Mouse (Mus musculus) gastrocnemius, postnatal 25 days (tissue): ENCODE results near the gene Col6a1. TPM values are rescaled to one million over a fixed set of nuclear protein-coding genes. Genes with fewer than 3 reads are reported as not detected.

Experiments
- DNase-seq: peaks from one replicate; pipeline ENCODE4 v3.0.0; 2022
- total RNA-seq, 2 experiments: library from RNA; stranded (reverse); gene quantifications; 1 replicate in 1 of 2; 2 replicates in 1 of 2; pipeline ENCODE4 v1.2.3; 2021

Col6a1 gene
- total RNA-seq, 2 experiments from 2014 or later: 89.8 to 102 TPM

DNA sequence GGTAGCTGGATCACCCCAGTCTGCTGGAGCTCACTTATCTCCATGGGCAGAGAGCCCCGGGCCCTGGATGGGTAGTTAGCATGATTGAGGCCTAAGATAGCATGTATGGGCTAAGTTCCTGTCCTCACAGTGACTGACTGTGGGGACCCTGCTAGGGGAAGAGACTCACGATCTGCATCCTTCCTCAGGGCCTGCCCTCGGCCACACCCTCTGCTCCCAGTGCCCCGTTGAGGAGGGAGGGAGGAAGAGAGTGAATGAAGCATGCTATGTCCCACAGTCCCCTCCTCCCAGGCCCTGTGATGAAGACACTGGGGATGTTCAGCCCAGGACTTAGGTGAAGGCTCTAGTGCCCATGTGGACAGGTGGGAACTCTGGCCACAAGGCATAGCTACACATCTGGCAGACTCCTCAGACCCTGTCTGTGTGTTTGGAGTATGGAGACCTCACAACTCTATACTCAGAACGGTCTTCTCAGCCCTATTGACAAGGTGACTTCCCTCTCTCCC, 1.7 kb downstream of the Col6a1 start:
- DNase-seq: no peak

DNA sequence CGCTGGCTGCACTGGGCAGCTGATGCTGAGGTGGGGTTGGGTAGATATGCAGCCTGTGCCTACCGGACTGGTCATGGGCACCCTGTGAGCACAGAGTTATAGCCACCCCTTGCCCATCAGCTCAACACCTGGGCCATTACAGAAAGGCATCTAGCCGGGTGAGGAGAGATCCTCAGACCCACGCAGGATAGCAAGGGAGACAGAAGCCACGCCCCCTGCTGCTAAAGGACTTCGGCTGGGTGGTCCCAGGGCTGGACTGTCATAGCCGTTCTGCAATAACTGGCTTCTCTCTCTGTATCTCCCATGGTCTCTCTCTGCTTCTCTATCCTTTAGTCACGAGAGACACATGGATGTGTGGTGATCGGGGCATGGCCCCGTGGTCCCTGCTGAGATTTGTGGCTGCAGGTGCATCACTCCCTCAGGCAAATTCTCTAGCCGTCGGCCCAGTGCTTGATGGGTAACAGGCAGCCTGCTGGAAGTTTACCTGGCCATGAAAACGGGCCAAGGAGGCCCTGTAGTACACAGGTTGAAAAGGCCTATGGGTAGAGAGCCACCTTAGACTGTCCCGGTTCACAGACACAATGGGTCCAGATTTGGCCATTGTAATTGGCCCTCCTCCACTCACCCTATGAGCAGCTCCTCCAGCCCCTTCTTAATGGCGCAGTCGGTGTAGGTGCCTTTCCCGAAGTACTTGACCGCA, 3.1 kb downstream of the Col6a1 start:
- no peak for DNase-seq

- DNase-seq: no peak
Measured at GRCm38 (mm10) chr10:76721746-76722145, 4.2 kb downstream of the Col6a1 start.

GRCm38 (mm10) chr10:76721216-76721615, 4.8 kb downstream of the Col6a1 start:
- DNase-seq: no peak

- no peak for DNase-seq
Measured at GRCm38 (mm10) chr10:76717631-76718030, 8.3 kb downstream of the Col6a1 start.

GRCm38 (mm10) chr10:76717026-76717425, 8.9 kb downstream of the Col6a1 start:
- no peak for DNase-seq

DNA sequence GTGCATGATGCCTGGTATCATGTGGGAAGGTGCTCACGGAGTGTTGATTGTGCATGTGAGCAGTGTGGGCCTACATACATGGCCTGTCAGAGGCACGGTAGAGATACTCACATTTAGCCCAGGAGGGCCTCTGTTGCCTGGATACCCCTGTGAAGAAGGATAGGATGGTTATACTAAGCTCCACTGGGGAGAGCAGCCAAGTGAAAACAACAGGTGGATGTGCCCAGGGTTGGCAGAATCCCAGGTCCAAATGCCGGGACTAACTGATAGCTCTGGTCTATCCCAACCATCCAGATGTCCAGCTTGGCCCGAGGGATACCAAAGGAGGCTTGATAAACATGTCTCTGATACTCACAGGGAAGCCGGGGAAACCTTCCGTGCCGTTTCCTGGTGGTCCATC, 11.7 kb downstream of the Col6a1 start:
- DNase-seq: no peak

DNA sequence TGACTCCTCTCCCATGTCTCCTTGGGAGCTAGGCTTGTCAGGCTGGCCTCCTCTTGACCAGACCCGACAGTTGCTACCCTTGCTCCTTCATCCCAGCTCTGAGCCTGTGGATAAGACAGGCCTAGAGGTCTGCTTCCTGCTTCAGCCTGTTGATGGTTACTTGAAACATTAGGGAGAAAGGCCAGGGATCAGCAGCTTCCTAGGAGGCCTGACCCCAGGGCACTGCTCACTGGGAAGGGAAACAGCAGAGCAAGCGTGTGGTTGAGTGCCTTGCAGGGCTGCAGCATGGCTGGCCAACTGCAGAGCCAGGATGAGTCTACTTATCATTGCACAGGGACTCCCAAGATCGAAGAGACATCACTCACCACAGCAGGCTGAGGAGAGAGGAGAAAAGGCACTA, 13.5 kb downstream of the Col6a1 start:
- DNase-seq: no peak

GRCm38 (mm10) chr10:76711331-76711730, 14.6 kb downstream of the Col6a1 start:
- no peak for DNase-seq

GRCm38 (mm10) chr10:76708465-76708864, 17.5 kb downstream of the Col6a1 start:
- no peak for DNase-seq

DNA sequence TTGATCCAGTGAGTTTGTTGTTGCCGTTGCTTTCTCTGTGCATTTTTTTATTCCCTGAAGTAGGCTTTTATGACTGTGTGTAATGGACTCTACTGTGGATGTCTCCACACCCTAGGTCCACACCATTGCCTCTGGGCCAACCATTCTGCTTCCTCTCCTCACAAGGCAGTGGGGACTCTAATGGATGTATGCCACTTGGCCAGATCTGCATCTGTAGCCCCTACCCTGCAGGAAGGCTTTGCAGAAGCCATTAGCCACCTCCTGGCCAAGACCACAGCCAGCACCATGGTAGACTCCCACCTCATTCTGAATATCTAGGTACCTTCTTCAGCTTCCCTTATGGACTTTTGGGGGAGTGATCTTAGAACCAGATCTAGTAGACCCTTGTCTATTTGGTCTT, 18.4 kb downstream of the Col6a1 start:
- no peak for DNase-seq

- no peak for DNase-seq
Measured at GRCm38 (mm10) chr10:76707001-76707400, 19.0 kb downstream of the Col6a1 start.

- no peak for DNase-seq
Measured at GRCm38 (mm10) chr10:76704358-76704757, 21.6 kb downstream of the Col6a1 start.

DNA sequence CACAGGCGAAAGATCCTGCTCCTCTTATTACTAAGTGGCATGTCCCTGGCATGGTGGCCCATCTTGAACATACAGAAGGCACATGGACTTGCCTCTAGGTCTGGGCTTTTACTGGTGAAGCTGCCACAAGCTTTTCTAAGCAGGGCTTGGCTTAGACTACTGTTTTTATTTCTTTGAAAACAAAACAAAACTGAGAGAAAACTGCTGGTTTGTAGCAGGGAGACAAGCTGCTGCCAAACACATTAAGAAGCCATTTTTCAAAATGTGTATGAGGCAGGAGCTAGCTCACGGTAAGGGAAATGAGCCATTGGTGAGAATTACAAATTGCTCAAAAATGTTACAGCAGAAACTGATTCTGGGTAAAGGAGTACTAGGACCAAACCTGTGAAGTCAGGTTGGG, 24.5 kb downstream of the Col6a1 start:
- DNase-seq: no peak

GRCm38 (mm10) chr10:76699816-76700215, 26.2 kb downstream of the Col6a1 start:
- DNase-seq: peak; percentile 44

- DNase-seq: no peak
Measured at GRCm38 (mm10) chr10:76695283-76695885, 30.6 kb downstream of the Col6a1 start.

DNA sequence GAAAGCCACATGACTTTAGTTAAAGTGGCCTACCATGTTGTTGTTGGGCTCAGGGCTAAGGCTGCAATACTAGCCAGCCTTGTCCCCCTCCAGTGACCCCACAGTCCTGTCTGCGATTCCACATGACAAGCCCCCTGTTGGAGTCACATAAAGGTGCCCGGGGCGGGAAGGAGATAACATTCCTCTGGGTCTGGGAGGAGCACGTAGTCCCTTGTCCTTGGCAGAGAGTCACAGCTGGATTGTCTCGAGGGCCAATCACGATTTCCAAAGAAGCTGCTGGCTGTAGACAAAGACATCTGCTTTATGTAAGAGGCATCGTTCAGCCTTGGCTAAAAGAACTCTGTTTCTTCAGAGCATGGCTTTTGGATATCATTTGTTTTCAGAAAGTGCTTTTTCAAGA, 31.2 kb downstream of the Col6a1 start:
- DNase-seq: peak; percentile 59

- DNase-seq: no peak
Measured at GRCm38 (mm10) chr10:76693446-76693845, 32.5 kb downstream of the Col6a1 start.

- peak; percentile 34 for DNase-seq
Measured at GRCm38 (mm10) chr10:76685451-76686017, 40.4 kb downstream of the Col6a1 start.

DNA sequence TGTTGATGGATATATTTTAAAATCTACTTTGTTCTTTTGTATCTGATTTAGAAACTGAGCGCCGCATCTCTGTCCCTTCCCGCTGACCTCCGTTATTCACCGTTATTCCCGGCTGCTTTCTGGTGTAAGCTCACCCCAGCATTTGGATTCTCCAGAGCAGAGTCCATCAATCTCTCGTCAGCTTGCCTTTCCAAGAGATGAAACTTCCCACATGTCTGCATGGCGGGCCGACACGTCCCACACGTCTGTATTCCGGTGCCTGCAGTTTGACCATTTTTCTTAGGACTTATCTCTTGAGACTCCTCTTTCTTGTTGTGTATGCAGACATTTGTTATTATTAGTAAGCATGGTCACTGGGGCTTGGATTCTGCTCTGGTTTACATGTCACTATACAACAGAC, 42.0 kb downstream of the Col6a1 start:
- no peak for DNase-seq

- DNase-seq: no peak
Measured at GRCm38 (mm10) chr10:76683461-76683860, 42.5 kb downstream of the Col6a1 start.

- DNase-seq: no peak
Measured at GRCm38 (mm10) chr10:76681882-76682281, 44.1 kb downstream of the Col6a1 start.
